Mouse (Mus musculus): ENCODE measurements around the gene Mybpc2. TPM values are rescaled to one million over a fixed set of nuclear protein-coding genes. Genes with fewer than 3 reads are reported as not detected.

Mybpc2 gene
- total and polyA plus RNA-seq, 3 experiments = 2.0 to 8.3 (median 5.0) TPM

DNA sequence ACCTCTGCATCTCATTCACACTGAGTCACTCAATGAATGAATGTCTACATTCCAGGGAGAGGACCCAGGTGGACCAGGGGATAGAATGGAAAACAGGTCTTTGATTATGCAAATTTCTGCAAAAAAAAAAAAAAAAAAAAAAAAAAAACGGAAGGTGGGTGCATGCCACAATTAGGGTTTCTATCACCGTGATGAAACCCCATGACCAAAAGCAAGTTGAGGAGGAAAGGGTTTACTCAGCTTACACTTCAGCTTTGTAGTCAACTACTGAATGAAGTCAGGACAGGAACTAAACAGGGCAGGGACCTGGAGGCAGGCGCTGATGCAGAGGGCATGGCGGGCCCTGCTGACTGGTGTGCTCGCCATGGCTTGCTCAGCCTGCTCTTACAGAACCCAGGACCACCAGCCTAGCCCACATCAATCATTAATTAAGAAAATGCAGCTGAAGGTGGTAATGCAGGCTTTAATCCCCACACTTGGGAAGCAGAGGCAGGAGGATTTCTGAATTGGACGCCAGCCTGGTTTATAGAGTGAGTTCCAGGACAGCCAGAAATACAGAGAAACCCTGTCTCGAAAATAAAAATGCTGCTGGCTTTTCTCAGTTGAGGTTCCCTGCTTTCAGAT, 38.8 kb downstream of the Mybpc2 start:
- dilution Hi-C loops (cut with MboI; ENCODE audit: extremely low pct_ligation_motif_present, extremely low pct_unique_long_range_greater_than_20kb, low sequenced_read_pairs) (no loop called here), in situ Hi-C loops (cut with MboI; ENCODE audit: low pct_ligation_motif_present, low pct_unique_long_range_greater_than_20kb, low sequenced_read_pairs) (loop anchor here (10.0 kb wide), 1 partner anchor 101 kb away; the partner anchor contains the start of genes 1700008O03Rik and Syt3)
- peaks cover 17% of the 10 kb centered on the region for H3K27me3 ChIP-seq (replicated peaks)
- no peak for DNase-seq (ENCODE audit: extremely low read depth)
- H3K9me3 ChIP-seq (replicated peaks; ENCODE audit: low read length) = no peaks in the 10 kb centered on the region
- H3K9ac ChIP-seq (ENCODE audit: insufficient read depth, low read depth) = no peak overlapping the region
- H3K79me2 ChIP-seq (replicated peaks; ENCODE audit: control insufficient read depth, extremely low read depth, insufficient read depth, poor library complexity, severe bottlenecking) = no peaks in the 10 kb centered on the region
- no peak overlapping the region for H3K4me2 ChIP-seq (ENCODE audit: insufficient read depth, low read depth, poor library complexity, severe bottlenecking)
- H3K27ac ChIP-seq (ENCODE audit: insufficient read depth, low read depth) = no peak overlapping the region
- H3K36me3 ChIP-seq (replicated peaks in 1 of 2; ENCODE audit: control insufficient read depth in 1 of 2, insufficient read depth in 1 of 2, low read length in 1 of 2) = peaks cover 9 to 46% of the 10 kb centered on the region in 2 experiments
- TF ChIP-seq PAX5 (IDR thresholded peaks at IDR 0.05; ENCODE audit: low read length) = no peak
- TF ChIP-seq E2F4 (IDR thresholded peaks at IDR 0.05; ENCODE audit: insufficient replicate concordance, low read depth, low read length) = no peak
- no peak for TF ChIP-seq HCFC1 (IDR thresholded peaks at IDR 0.05; ENCODE audit: low read depth, low read length)
- TF ChIP-seq SMC3 (IDR thresholded peaks at IDR 0.05; ENCODE audit: low read depth, low read length) = no peak
- no peak for TF ChIP-seq UBTF (IDR thresholded peaks at IDR 0.05; ENCODE audit: low read depth, low read length)
- no peak for TF ChIP-seq POLR2A (IDR thresholded peaks at IDR 0.05; ENCODE audit: low read depth, low read length)
- TF ChIP-seq KAT2A (IDR thresholded peaks at IDR 0.05; ENCODE audit: insufficient replicate concordance, low read length) = no peak
- no peak for TF ChIP-seq ZC3H11A (IDR thresholded peaks at IDR 0.05; ENCODE audit: low read depth, low read length)
- no peak for TF ChIP-seq USF2 (conservative IDR thresholded peaks at IDR 0.05; ENCODE audit: low read depth, low read length)
- no peak for TF ChIP-seq RAD21 (IDR thresholded peaks at IDR 0.05; ENCODE audit: low read depth, low read length)
- no peak for TF ChIP-seq USF1 (IDR thresholded peaks at IDR 0.05; ENCODE audit: low read depth, low read length)
- no peak for TF ChIP-seq MAFK (IDR thresholded peaks at IDR 0.05; ENCODE audit: insufficient replicate concordance, low read length)
- TF ChIP-seq POLR2AphosphoS2 (IDR thresholded peaks at IDR 0.05; ENCODE audit: low read depth, low read length) = no peak
- TF ChIP-seq NRF1 (IDR thresholded peaks at IDR 0.05; ENCODE audit: low read depth, low read length) = no peak
- TF ChIP-seq ELF1 (IDR thresholded peaks at IDR 0.05; ENCODE audit: low read depth, low read length) = no peak
- H3K4me1 ChIP-seq (ENCODE audit: control insufficient read depth in 1 of 2, insufficient read depth in 2 of 2) = no peaks in the 10 kb centered on the region
- no peak overlapping the region for H3K4me3 ChIP-seq (replicated peaks in 1 of 3; ENCODE audit: low read depth in 2 of 3, low read length in 2 of 3, poor library complexity in 1 of 3)

DNA sequence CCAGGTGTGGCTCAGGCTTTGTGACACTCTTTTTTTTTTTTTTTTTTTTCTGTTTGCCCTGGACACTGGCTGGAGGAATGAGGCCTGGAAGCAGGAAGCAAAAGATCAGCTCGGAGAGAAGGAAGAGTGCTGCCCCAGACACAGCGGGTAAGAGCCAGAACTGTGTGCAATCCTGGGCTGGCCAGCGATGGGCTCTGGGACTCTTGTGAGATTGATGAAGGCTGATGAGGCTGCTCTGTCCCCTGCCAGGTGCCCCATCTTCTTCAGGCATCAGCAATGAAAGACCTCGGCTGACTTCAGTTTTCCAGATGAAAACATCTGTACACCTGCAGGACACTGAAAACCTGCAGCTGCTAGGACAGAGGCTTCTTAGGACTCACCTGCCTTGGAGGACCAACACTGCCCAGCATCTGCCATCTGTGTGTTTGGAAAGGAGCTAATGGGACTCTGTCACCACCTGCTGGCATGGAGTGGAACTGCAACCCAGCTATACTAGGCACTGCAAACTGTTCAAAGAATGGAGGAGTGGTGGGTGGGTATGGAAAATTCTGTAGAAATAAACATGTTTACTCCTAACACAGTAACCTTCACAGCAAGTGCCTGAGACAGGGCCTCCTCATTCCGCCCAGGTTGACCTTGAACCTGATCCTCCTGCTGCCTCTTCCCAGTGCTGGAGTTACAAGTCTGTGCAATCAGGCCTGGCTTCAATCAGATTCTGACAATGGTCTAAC, 39.5 kb downstream of the Mybpc2 start:
- no peak overlapping the region for H3K9ac ChIP-seq (ENCODE audit: insufficient read depth, low read depth)
- no peaks in the 10 kb centered on the region for H3K4me1 ChIP-seq (ENCODE audit: control insufficient read depth in 1 of 2, insufficient read depth in 2 of 2)
- no peak overlapping the region for H3K4me2 ChIP-seq (ENCODE audit: insufficient read depth, low read depth, poor library complexity, severe bottlenecking)
- H3K27ac ChIP-seq (ENCODE audit: insufficient read depth, low read depth) = no peak overlapping the region
- H3K9me3 ChIP-seq (replicated peaks; ENCODE audit: low read length) = no peaks in the 10 kb centered on the region
- in situ Hi-C loops (cut with MboI; ENCODE audit: low pct_ligation_motif_present, low pct_unique_long_range_greater_than_20kb, low sequenced_read_pairs) = loop anchor here (10.0 kb wide), 1 partner anchor 100 kb away; the partner anchor contains the start of genes 1700008O03Rik and Syt3
- peak; percentile 76 for DNase-seq (ENCODE audit: extremely low read depth)
- H3K36me3 ChIP-seq (replicated peaks in 1 of 2; ENCODE audit: control insufficient read depth in 1 of 2, insufficient read depth in 1 of 2, low read length in 1 of 2) = peaks cover 4 to 39% of the 10 kb centered on the region in 2 experiments
- H3K27me3 ChIP-seq (replicated peaks) = peaks cover 24% of the 10 kb centered on the region
- no peaks in the 10 kb centered on the region for H3K79me2 ChIP-seq (replicated peaks; ENCODE audit: control insufficient read depth, extremely low read depth, insufficient read depth, poor library complexity, severe bottlenecking)
- no peak overlapping the region for H3K4me3 ChIP-seq (replicated peaks in 1 of 3; ENCODE audit: low read depth in 2 of 3, low read length in 2 of 3, poor library complexity in 1 of 3)
- dilution Hi-C loops (cut with MboI; ENCODE audit: extremely low pct_ligation_motif_present, extremely low pct_unique_long_range_greater_than_20kb, low sequenced_read_pairs) = no loop called here
- TF ChIP-seq ZMIZ1 (IDR thresholded peaks at IDR 0.05; ENCODE audit: low read depth, low read length) = no peak
- no peak for TF ChIP-seq PAX5 (IDR thresholded peaks at IDR 0.05; ENCODE audit: low read length)
- no peak for TF ChIP-seq BHLHE40 (IDR thresholded peaks at IDR 0.05; ENCODE audit: low read depth, low read length)
- TF ChIP-seq ZC3H11A (IDR thresholded peaks at IDR 0.05; ENCODE audit: low read depth, low read length) = peak; percentile 62
- TF ChIP-seq CTCF (conservative IDR thresholded peaks at IDR 0.05 in 1 of 2, IDR thresholded peaks at IDR 0.05 in 1 of 2; ENCODE audit: low read depth in 2 of 2, low read length in 2 of 2) = peak; percentile 97 to 100
- TF ChIP-seq MXI1 (IDR thresholded peaks at IDR 0.05; ENCODE audit: low read depth, low read length) = no peak
- peak; percentile 97 for TF ChIP-seq SMC3 (IDR thresholded peaks at IDR 0.05; ENCODE audit: low read depth, low read length)
- TF ChIP-seq ZNF384 (IDR thresholded peaks at IDR 0.05; ENCODE audit: low read depth, low read length) = no peak
- no peak for TF ChIP-seq MAZ (IDR thresholded peaks at IDR 0.05; ENCODE audit: low read depth, low read length)
- TF ChIP-seq TCF12 (IDR thresholded peaks at IDR 0.05; ENCODE audit: low read depth, low read length) = no peak
- no peak for TF ChIP-seq POLR2A (IDR thresholded peaks at IDR 0.05; ENCODE audit: low read depth, low read length)
- no peak for TF ChIP-seq MEF2A (IDR thresholded peaks at IDR 0.05; ENCODE audit: borderline replicate concordance, low read depth, low read length)
- peak; percentile 96 for TF ChIP-seq RAD21 (IDR thresholded peaks at IDR 0.05; ENCODE audit: low read depth, low read length)
- TF ChIP-seq EP300 (IDR thresholded peaks at IDR 0.05; ENCODE audit: low read length) = no peak
- TF ChIP-seq USF2 (conservative IDR thresholded peaks at IDR 0.05; ENCODE audit: low read depth, low read length) = no peak
- TF ChIP-seq ELF1 (IDR thresholded peaks at IDR 0.05; ENCODE audit: low read depth, low read length) = no peak
- TF ChIP-seq IRF4 (IDR thresholded peaks at IDR 0.05; ENCODE audit: low read depth, low read length) = no peak
- no peak for TF ChIP-seq POLR2AphosphoS2 (IDR thresholded peaks at IDR 0.05; ENCODE audit: low read depth, low read length)
- no peak for TF ChIP-seq JUND (conservative IDR thresholded peaks at IDR 0.05; ENCODE audit: low read depth, low read length)
- no peak for TF ChIP-seq KAT2A (IDR thresholded peaks at IDR 0.05; ENCODE audit: insufficient replicate concordance, low read length)
- TF ChIP-seq MAFK (IDR thresholded peaks at IDR 0.05; ENCODE audit: insufficient replicate concordance, low read length) = no peak
- TF ChIP-seq RCOR1 (conservative IDR thresholded peaks at IDR 0.05; ENCODE audit: low read depth, low read length) = no peak
- no peak for TF ChIP-seq ETS1 (conservative IDR thresholded peaks at IDR 0.05; ENCODE audit: low read depth, low read length)
- TF ChIP-seq UBTF (IDR thresholded peaks at IDR 0.05; ENCODE audit: low read depth, low read length) = no peak
